Mouse (Mus musculus): ENCODE data around the gene Usp18.

- no peak for TF ChIP-seq CTCF (IDR thresholded peaks at IDR 0.05; ENCODE audit: low read depth, low read length)
- TF ChIP-seq POLR2A (IDR thresholded peaks at IDR 0.05; ENCODE audit: insufficient read depth, low read length): no peak
Observed at GRCm38 (mm10) chr6:121236386-121236785, 9.3 kb upstream of the Usp18 start.
